Mouse (Mus musculus) urinary bladder, adult 2 months (tissue): Measurements from ENCODE around the gene Igsf11. TPM values are rescaled to one million over a fixed set of nuclear protein-coding genes. Genes with fewer than 3 reads are reported as not detected.

Source experiments
- DNase-seq: peaks from one replicate; pipeline ENCODE4 v3.0.0; 2022; ENCODE audit warnings: low spot score
- polyA plus RNA-seq: library from polyadenylated mRNA; depleted of rRNA; stranded (reverse); fragments of >200 nt; gene quantifications from 2 replicates; pipeline ENCODE4 v1.2.3, GENCODE M21; 2012

Gene Igsf11
- polyA plus RNA-seq, 1 experiment, result 0.89 TPM

DNA sequence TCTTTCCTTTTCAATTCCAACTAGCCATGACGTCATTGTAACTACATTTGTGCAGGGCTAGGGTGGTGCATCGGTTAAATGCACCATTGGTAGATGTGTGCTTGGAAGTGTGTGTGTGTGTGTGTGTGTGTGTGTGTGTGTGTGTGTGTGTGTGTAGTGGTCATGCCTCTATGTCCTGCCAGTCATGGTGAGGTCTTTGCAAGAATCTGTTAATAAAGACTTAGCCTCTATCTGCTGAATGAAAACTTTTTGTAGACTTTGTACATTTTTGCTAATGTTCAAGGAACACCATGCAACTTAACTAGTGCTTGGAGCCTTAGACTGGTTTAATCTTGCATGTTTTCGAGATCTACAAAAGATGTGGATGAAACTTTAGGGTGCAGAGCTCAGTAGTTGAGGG lies 48.3 kb downstream of the Igsf11 start:
- DNase-seq, result no peak

DNA sequence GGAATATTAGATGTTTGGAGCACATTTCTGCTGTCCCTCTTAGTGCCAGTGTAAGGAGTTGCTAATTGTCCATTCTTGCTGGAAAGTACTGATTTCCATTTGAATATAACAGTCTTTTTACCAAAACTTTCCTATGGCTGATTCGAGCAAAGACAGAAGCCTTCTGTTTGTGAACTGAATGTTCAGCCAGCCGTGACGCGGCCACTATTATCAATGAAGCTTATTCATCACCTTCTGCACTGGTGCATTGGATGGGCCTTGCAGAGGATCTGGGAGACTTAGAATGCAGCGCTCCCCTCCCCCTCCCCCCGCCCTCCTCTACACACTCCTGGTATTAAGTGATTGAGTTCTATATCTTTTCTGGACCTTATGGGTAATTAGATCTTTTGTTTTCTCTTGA lies 48.8 kb downstream of the Igsf11 start:
- no peak for DNase-seq

DNA sequence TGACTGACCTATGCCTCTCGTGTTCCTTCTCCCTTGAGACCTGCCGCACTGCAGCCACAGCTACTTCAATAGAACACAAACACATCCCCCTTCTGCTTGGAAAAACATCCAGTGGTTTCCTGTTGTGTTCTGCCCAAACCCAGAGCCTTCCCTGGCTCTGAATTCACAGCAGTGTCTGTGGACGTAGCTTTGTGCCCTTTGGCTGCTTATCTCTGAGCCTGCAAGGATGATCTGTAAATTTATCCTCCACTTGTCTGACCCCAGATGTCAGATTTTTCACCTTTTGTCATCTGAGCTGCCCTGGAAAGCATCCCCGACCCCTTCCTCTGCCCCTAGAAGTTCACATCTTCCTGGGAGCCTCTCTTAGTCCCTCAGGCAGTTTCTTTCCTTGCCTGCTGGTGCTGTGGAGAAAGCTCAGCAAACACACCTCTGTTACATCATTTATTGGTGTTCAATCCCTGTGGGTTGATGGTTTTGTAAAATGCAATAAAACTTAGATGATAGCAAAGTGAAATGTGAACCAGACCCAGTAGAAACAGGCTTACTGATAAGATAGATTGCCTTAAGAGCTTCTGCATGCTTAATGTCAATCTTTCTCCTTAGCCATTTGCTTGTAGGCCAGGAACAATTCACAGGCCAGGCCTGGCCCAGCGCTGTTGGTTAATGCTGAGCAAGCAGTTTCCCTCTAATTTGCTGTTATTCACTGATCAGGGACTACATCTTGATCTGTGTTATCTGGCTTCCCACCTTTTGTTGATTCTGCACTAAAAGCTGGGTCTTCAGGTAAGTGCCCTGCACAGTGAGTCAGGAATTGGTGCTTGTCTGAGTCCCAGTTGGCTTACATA lies 51.5 kb downstream of the Igsf11 start:
- DNase-seq, result no peak

DNA sequence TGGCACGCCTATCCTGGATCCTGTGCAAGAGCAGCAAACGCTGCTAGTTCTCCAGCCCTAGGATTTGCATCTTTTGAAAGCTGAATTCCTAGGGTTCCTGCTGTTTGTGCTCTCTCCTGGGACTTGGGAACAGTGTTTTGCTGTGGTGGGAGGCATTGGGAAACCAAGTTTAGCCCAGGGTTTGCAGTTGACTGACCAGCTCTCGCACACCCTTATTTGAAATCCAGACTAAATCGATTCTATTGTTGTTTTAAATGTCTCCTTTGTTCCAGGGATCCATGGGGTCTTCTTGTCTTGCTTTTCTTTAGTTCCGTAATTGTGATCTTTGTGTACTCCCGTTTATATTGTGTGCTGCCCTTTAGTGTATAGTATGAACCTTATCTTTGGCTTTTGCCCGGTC lies 52.6 kb downstream of the Igsf11 start:
- DNase-seq, result no peak

DNA sequence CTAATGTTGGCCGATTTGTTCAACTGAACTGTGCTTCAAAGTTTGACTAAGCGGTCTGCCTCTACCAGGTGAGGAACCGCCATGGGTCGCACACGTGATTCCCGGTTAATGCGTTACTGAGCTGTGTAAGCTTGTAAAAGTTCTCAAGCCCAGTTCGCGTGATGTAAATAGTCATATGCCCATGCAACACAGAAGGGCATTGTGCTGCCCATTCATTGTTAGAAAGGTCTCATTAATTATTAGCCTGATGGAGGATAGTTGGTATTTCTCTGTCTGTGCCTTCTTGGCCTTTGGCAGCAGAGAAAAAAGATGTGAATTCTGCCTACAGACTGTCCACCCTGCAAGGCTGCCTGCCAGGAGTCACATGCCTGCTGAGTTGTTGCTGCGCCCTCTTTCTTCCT lies 53.1 kb downstream of the Igsf11 start:
- no peak for DNase-seq

DNA sequence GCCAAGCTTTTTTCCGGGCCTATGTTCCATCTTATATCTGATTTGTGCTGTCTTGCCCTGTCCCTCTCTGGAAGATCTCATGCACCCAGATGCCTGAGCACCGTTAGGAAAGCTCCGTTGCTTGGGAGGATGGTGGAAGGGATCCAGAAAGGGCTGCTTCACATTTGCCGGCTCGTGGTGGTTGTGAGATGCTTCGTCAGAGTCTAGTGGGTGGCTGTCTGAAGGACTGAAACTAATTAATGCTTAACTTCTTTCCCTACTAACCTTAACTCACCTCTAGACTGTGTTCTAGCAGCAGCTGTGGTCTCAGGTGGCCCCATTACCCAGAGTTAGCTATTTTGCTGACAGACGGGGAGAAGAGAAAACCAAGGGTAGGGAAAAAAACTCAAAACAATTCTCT lies 54.0 kb downstream of the Igsf11 start:
- DNase-seq, result no peak

DNA sequence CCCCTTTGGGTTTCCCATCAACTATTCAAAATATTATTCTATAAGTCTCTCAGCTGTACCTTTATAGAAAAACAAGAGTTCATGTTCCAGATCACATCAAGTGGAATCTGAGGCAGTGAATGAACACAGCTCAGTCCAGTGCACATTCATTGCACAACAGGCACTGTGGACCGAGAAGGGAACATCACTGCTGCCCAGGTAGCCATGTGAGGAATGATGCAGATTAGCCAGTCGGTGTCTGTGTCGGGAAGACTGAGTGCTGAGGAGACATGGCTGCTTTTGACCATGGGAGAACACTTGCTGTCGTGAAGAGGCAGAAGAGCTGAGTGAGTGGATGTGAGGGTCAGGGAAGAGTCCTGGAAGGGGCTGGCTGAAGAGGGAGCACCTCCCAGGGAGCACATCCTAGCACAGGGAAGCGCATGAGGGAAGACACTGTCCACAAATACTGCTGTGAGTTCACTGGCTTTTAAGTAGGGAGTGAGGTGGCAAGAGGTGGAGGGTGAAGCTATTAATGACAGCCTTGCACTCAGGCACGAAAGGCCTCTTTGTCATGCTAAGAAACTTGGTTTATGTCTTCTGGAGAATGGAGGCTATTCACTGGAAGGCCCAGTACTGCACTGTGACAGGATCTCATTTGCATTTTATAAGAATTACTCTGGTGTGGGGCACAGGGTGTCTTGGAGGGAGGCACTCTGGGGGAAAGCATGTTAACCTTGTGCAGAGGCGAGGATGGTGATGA lies 54.8 kb downstream of the Igsf11 start:
- DNase-seq, result no peak

DNA sequence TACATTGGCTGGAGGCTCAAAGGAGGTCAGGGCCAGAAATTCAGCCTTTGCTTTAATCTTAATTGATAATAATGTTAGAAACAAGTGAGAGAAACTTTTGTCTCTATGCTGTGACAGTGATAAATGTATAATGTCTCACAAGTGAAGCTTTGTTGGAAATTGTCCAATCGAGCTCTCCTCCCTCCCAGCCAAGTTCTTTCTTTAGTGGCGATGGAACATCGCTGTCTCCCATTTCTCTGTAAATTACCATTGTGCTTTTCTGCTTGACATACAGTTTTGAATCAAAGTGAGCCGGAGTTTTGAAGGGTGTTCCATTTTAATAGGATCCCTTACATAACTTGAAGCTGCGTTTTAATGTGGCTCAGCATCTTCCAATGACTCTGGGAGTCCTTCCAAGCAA lies 56.0 kb downstream of the Igsf11 start:
- no peak for DNase-seq

DNA sequence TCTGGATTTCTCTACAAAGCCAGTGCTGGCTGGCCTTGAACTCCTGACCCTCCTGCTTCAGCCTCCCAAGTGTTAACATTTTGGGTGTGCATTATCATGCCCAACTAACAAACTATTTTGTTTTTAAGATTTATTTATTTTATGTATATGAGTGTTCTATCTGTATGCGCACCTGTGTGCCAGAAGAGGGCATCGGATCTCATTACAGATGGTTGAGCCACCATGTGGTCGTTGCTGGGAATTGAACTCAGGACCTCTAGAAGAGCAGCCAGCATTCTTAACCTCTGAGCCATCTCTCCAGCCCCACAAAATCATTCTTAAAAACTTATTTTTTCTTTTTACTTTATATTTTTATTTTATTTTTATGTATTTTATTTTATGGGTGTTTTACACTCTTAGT lies 60.4 kb downstream of the Igsf11 start:
- no peak for DNase-seq

DNA sequence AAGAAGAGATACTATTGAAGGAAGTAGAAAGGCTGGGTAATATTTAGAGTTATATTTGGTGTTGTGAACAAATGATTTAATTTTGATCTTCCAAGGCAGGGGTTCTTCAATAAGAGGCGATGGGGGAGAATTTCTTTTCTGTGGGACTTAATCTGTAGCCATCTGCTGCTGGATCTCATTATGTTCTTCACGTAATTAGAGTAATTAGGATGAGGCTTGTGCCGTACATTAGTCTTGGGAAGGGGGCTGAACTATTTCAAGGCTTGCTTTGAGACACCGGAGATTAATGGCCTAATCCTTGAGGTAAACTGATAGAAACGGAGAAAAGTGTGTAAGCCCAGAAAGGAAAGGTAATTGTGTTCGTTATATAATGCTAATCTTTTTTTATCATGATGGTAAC lies 61.4 kb downstream of the Igsf11 start:
- no peak for DNase-seq

DNA sequence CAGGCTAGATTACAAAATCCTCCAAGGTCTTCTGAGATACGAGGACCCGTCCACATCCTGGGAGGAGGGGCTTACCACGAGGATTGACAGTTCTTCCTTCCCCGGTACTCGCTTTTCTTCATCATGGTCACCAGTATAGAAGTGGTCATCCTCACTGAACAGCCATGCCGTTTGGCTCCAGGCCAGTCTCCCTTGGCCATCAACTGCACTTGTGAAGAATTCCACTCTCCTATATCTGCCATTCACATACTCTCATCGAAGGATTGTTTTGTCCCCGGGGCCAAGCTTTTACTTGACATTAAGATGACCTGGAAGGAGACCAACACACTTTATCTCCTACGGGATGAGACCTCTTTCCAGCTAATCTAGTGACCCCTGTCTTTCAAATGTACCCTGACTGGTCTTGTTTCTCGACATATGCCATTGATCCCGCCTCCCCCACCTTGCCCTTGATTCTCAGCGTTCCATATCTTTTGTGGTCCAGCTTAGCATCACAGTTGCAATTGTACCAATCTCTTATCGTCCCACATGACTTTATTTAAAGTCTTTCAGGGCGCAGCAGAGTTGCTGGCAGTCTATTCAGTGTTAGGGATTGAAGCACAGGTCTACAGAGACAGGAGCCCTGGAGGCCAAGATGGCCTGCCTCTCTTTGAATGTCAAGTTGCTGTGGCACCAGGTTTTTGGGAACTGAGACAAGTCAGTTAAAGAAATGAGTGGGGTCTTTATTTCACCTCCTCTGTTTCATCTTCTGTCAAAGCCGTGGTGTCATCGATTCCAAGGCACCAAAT lies 62.2 kb downstream of the Igsf11 start:
- DNase-seq, result no peak

DNA sequence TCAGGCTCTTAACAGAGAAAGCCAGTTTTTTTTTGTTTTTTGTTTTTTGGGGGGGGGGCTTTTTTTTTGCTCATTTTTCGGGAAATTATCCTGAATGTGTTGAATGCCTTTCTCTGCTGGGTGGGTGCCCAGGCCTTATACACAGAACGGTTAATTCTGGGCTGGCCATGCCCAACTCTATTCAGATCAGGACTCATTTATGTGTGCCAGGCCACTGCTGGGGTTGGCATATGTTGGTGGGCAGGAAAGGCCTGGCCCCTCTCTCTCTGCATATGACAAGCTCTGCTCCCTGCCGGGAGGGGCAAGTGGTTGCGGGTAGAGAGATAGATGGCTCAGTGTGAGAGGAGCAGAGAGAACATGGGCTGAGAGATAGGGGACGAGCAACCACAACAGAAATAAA lies 62.8 kb downstream of the Igsf11 start:
- no peak for DNase-seq

DNA sequence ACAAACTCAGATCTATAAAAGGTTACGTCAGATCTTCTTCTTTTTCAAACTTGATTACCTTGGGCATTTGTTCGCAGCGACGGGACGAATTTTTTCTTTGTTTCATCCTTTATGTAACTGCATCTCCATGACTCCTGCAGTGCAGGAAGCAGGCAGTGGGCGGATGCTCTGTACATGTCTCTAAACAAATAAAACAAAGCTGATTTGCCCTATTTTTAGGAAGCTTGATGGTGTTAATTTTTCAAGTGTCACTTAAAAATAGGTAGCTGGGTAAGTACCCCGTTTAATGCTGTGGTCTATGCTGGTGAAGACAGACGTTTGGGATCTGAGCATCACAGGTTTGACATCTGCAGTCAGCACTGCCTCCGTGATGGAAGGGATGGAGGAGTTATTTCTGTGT lies 66.3 kb downstream of the Igsf11 start:
- DNase-seq, result no peak

DNA sequence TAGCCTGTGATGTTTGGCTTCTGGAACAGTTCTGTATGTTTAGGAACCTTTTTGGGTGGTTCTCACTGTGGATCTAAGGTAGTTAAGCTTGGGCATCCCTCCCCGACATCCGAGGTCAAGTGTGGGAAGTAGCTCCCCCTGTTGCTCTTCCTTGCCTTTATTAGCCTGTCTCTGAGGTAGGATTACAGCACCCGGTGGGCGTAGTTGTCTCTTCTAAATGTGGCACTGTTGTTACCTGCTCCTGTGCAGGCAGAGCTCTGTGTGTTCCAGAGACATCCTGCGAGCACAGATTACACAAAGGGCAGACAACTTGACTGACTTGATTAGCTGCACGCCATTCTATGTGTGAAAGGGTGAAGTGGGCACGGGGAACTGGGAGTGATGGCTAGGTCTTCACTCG lies 68.1 kb downstream of the Igsf11 start:
- no peak for DNase-seq

DNA sequence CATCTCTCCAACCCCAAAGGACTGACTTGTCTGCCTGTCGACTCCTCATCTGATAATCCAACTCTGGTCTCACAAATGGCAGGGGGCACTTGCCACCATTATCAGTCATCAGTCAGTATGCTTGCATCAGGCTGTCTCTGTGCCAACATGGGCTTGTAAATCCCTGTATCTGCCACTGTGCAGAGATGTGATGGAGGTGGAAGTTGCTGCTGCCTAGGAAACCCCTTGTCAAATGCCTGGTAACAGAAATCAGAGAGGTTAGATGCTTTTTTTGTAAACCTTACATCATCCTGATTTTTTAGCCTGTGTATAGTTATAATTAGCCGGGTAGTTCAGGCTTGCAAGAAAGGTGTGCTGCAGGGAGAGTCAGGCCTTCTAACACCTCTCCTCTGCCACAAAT lies 69.4 kb downstream of the Igsf11 start:
- no peak for DNase-seq

DNA sequence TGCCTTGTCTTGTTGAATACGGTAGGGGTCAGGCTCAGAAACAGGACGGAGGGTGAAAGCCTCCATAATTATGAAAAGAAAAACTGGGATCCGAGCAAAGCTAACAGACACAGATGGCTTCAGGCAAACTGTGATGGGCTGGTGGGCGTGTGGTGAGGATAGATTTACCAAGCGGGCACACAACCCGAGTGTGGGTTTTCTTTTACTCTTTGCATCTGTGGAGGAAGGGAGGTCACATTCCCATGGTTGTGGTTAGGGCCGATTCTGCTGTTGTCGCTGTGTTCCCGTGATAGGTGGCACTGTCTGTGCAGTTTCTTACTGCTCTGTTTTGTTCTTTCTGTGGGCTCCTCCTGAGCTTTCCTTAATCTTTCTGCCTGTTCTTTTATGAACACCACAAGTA lies 70.2 kb downstream of the Igsf11 start:
- no peak for DNase-seq

DNA sequence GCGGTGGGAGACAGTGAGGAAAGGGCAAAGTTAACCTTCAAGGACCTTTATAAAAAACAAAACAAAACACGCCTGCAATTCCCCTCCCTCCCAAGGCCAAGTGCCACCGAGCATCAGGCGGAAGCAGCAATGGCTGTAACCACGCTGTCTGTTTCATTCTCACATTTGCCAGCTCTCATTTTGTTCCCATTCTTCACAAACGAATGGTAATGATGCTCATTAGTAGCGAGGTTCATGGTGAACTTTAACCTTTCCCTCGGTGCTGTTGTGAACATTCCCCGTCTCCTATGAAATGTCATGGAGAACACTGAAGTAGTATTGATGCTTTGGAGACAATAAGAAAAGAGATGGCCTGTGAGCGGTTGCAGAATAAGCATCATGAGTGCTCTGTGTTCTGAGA lies 74.6 kb downstream of the Igsf11 start:
- no peak for DNase-seq

DNA sequence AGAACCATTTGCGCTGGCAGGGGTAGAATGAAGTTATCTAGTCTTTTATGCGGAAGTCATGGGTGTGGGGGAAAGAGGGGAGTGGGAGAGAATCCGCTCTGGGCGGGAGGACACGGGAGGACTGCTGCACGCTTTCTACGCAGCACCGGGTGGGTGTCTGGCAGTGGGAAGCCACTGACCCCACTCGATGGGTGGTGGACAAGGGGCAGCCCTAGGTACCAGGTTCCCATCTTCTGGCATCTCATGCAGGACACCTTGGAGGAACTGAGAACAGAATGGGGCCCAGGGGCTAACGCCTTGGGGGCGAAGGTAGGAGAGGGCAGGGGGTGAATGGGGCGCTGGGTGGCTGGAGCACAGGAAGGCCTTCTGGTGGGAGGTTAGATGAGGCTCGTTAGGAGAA lies 83.7 kb downstream of the Igsf11 start:
- DNase-seq, result no peak

DNA sequence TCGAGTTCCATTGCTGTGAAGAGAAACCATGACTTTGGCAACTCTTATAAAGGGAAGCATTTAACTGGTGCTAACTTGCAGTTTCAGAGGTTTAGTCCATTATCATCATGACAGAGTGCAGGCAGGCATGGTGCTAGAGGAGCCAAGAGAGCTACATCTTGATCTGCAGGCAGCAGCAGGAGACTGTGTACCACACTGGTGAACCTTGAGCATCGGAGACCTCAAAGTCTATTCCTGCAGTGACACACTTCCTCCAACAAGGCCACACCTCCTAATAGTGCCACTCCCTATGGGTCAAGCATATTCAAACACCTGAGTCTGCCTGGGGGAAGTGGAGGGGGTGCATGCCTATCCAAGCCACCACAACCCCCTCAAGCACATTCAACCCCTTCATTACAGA lies 86.1 kb downstream of the Igsf11 start:
- DNase-seq, result no peak

DNA sequence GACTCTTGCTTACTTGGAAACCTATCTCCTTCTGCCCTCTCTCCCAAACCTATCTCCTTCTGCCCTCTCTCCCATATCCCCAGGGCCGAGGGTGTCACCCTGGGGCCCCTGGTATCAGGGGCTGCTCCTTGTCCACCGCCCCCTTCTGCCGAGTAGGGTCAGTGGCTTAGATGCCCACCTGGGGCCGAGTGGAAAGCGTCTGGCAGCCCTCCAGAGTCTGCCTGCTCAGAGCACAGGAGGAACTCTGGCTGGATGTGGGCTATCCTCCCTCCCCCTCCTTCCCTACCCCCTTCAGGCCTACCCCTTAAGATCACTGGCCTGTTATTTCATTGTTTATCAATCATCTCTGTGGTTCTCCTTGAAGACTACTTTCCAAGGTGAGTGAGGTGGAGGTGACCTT lies 88.1 kb downstream of the Igsf11 start:
- DNase-seq, result no peak

DNA sequence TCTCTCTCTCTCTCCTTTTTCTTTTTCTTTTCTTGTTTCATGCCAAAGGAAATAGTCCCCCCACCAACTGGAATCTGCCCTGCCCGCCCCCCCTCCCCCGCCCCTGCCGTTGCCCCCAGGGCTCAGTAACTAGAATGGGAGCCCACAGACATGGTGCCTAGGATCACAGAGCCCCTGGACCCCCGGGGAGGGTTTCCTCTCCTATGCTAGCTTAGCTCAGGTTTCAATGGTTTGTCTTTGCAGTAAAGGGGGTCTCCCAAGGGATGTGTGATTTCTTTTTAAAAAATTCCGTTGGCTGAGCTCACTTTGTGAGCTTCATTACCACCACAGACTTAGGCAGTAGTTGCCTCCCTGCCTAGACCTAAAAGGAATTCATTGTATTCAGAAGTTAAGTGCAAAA lies 89.6 kb downstream of the Igsf11 start:
- no peak for DNase-seq

DNA sequence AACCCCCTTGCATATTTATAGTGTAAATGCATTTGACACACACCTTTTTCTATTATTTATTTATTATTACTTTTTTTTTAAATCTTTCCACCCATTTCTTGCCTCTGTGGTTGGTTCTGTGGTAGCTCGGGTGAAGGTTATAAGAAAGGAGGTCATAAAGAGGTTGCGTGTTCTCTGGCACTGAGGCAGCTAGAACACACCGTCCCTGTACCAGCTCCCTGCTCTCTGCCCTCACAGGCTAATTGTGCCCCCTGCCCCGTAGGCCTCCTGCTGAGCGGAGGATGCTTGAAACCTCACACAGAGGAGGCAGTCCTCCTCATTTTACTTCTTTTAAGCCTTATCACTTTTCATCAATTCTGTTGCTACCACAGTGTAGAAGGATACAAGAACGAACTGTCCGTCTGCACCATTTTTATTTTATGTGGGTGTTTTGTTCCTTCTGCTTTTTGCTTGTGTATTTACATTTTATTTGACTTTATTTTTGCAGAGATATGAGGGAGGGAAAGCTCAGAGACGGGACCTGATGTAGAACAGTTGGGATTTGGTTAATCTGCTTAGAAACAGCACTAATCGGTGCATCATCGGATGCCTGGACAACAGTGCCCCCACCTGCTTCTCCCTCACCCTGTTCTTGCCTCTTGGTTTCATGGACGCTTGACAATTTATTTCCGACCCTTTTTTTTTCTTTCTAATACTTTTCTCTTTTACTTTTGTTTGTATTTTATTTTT lies 90.2 kb downstream of the Igsf11 start:
- no peak for DNase-seq
